In the genomic region with DNA sequence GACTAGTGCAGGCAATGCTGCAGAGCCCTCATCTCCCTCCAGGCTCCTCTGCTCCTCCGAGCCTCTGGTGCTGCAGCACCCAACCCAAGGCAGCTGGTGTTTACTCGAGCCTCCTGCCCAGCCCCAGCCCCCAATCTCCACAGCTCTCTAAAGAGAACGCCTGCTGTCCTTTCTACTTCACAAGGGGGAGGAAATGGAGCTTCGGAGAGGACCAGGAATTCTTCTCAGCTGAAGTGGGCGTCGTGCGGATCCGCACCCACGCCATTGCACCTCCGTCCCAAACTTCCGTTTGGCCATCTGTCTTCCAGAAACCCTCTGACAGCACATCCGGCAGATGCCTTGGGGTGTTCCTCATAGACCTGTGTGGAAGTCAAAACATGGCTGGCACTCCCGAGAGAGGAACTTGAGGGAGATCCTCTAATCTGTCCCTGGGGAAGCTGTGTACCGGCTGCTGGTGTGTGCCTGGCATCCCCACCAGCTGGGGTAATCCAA, we compare ENCODE assay signal across 8 mouse cellular contexts. TPM values are rescaled to one million over a fixed set of nuclear protein-coding genes. Genes with fewer than 3 reads are reported as not detected.
A peak's percentile ranks its signal among the peaks of the same experiment; 100 is the strongest.
DNase-seq lines count a peak whose midpoint lies in the region; ATAC-seq lines count a peak whose summit lies in the region.

No protein-coding gene starts in this region.

- peaks cover 3% of the 10 kb centered on the region; the same call in 1 of the 2 replicates for H3K4me1 ChIP-seq in midbrain, embryonic 11.5 days (ENCODE audit: control insufficient read depth, insufficient read depth, low read length)
- H3K4me1 ChIP-seq in midbrain, embryonic 13.5 days (replicated peaks): peaks cover 17% of the 10 kb centered on the region

- WGBS in midbrain, embryonic 11.5 days: 68% methylated on average over 14 of the region's 14 CpGs
- WGBS in midbrain, embryonic 13.5 days: 68% methylated on average over 14 of the region's 14 CpGs

- H3K36me3 ChIP-seq in midbrain, embryonic 11.5 days (ENCODE audit: control insufficient read depth, insufficient read depth, low read length): no peaks in the 10 kb centered on the region
- no peaks in the 10 kb centered on the region for H3K36me3 ChIP-seq in midbrain, embryonic 13.5 days

- no peaks in the 10 kb centered on the region for H3K9me3 ChIP-seq in midbrain, embryonic 11.5 days (ENCODE audit: control insufficient read depth, low read length)
- H3K9me3 ChIP-seq in midbrain, embryonic 13.5 days: no peaks in the 10 kb centered on the region

- intact Hi-C loops in heart, postnatal 10 days (cut with DNase I): no loop called here
- intact Hi-C loops in gastrocnemius, postnatal 36 days (cut with DNase I): no loop called here

- no peaks in the 10 kb centered on the region for H3K27me3 ChIP-seq in midbrain, embryonic 11.5 days (ENCODE audit: control insufficient read depth, insufficient read depth, low read length)
- H3K27me3 ChIP-seq in midbrain, embryonic 13.5 days: no peaks in the 10 kb centered on the region

- no peak overlapping the region for H3K27ac ChIP-seq in midbrain, embryonic 11.5 days (ENCODE audit: low read depth, low read length)
- H3K27ac ChIP-seq in midbrain, embryonic 13.5 days: no peak overlapping the region

- no peak overlapping the region for H3K4me2 ChIP-seq in midbrain, embryonic 11.5 days
- no peak overlapping the region for H3K4me2 ChIP-seq in midbrain, embryonic 13.5 days (replicated peaks)

- ATAC-seq in midbrain, embryonic 11.5 days (ENCODE audit: low FRiP score): no peak
- no peak for ATAC-seq in midbrain, embryonic 13.5 days

- H3K9ac ChIP-seq in midbrain, embryonic 11.5 days (ENCODE audit: low read length): no peak overlapping the region
- no peak overlapping the region for H3K9ac ChIP-seq in midbrain, embryonic 13.5 days (replicated peaks)

- DNase-seq in heart, adult 11 months: peak; percentile 95
- DNase-seq in heart, postnatal 10 days: no peak
- DNase-seq in midbrain, embryonic 11.5 days (ENCODE audit: low spot score, missing footprints): peak; percentile 56
- peak; percentile 3 to 18 for DNase-seq in gastrocnemius, postnatal 36 days
- DNase-seq in lung, postnatal 10 days: peak; percentile 53
- DNase-seq in spleen, postnatal 14 days (ENCODE audit: low spot score in 2 of 2): no peak
- no peak for DNase-seq in embryo, embryonic 9.5 days (ENCODE audit: extremely low spot score)

- no peak overlapping the region for H3K4me3 ChIP-seq in midbrain, embryonic 11.5 days (ENCODE audit: low read depth, low read length)
- no peak overlapping the region for H3K4me3 ChIP-seq in midbrain, embryonic 13.5 days (replicated peaks)

RNA-seq across cellular contexts. Expression of a gene that starts 22.1 kb away (rescaled TPM):
- total RNA-seq in heart, postnatal 10 days (2021): 10 to 100 TPM; 33.6 to 45.9 TPM
- polyA plus RNA-seq in midbrain, embryonic 11.5 days (2014; fragmentation: Nextera tagmentation; extraction: Ambion mirVana): 8.9 and 14.0 TPM in 2 replicates
- polyA plus RNA-seq in midbrain, embryonic 13.5 days (2015; fragmentation: Nextera tagmentation; extraction: Ambion mirVana): 16.9 and 17.6 TPM in 2 replicates
- 10 to 100 TPM; 17.0 to 27.2 TPM for total RNA-seq in gastrocnemius, postnatal 36 days (2021)

Comparison
In these comparisons a context has a peak if more than half of its experiments do, and no peak if none do; other contexts are left out.
1. DNase-seq: peak in heart, adult 11 months (single experiment), midbrain, embryonic 11.5 days (single experiment), gastrocnemius, postnatal 36 days (2 of 2) and lung, postnatal 10 days (single experiment); none in heart, postnatal 10 days (0 of 2), spleen, postnatal 14 days (0 of 2) and embryo, embryonic 9.5 days (single experiment).